Mouse (Mus musculus): ENCODE measurements around the gene Dicer1. TPM values are rescaled to one million over a fixed set of nuclear protein-coding genes. Genes with fewer than 3 reads are reported as not detected.

Dicer1 gene
- polyA plus RNA-seq, 1 experiment from 2014 or later = 12.6 TPM

DNA sequence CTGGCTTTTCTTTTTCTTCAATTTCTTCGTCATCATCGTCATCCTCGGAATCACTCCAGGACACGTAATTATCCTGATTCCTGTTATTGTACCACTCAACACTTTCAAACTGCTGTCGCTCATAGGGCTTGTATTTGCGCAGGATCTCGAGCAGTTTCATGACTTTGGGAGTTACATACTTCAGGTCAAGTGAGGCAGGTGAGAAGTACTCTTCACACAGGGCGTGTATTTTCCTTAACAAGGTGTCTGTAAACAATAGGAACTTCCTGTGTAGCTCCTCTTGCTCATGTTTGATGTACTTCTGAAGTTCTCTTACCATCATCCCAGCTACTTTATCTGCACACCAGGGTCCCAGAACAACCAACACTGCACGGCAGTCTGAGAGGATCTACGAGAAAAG is 29.7 kb downstream of the Dicer1 start:
- Histone ChIP-seq H3K4me1 (replicated peaks; ENCODE audit: control insufficient read depth, insufficient read depth) (no peaks in the 10 kb centered on the region), H3K27ac (replicated peaks) (no peak overlapping the region), H3K36me3 (ENCODE audit: control insufficient read depth, insufficient read depth, low read length) (peaks cover 10% of the 10 kb centered on the region), H3K9me3 (ENCODE audit: control insufficient read depth, low read length) (no peaks in the 10 kb centered on the region), H3K4me2 (replicated peaks; ENCODE audit: low read depth) (no peak overlapping the region), H3K4me3 (ENCODE audit: low read depth, low read length) (no peak overlapping the region), H3K27me3 (ENCODE audit: control insufficient read depth, insufficient read depth, low read length) (no peaks in the 10 kb centered on the region), H3K9ac (ENCODE audit: low read length) (no peak overlapping the region)
- no peak for DNase-seq (ENCODE audit: low spot score)
- no peak for ATAC-seq (ENCODE audit: low FRiP score, low TSS enrichment)
- TF ChIP-seq EP300 (optimal IDR thresholded peaks at IDR 0.05) (no peak), CTCF (IDR thresholded peaks at IDR 0.05; ENCODE audit: low read depth) (no peak)
- 93% methylated on average over 10 of the region's 10 CpGs for WGBS

DNA sequence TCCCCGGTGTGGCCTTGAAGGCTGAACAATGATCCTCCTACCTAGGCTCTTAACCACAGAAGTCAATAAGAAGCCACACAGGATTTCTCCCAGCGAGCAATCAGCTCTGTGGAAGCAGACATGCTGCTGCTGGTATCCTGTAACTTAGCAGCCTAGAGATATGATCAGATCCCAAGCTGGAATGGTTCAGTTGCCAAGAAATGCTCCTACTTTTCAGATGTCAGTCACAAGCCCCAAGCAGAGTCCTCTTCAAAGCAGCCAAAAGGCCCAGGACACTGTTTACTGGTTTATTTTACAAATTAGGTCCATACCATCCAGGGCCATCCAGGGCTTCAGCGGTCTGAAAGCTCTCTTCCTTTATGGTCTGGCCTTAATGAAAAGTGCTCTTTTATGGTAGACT is 30.7 kb downstream of the Dicer1 start:
- TF ChIP-seq CTCF (IDR thresholded peaks at IDR 0.05; ENCODE audit: low read depth) (no peak), EP300 (optimal IDR thresholded peaks at IDR 0.05) (no peak)
- no peak for ATAC-seq (ENCODE audit: low FRiP score, low TSS enrichment)

DNA sequence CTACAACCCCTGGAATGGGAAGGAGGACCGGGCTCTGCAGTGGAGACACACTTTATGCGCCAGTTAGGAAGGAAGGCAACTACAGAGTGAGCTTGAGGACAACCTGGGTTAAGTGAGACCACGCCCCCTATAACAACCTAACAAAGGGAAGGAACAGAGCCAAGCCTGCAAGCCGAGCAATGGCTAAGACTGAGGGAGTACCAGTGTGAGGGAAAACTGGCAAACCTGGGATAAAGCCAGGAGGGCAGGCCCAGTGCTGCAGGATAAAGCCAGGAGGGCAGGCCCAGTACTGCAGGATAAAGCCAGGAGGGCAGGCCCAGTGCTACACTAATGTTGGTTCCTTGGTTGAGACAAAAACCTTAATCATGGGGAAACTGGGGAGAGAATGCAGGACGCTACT is 32.8 kb downstream of the Dicer1 start:
- no peak overlapping the region for H3K27ac ChIP-seq (replicated peaks)

More for the DNA sequence above, 30.7 kb downstream of the Dicer1 start:
- no peaks in the 10 kb centered on the region for H3K4me1 ChIP-seq (replicated peaks; ENCODE audit: control insufficient read depth, insufficient read depth)
- no peaks in the 10 kb centered on the region for H3K27me3 ChIP-seq (ENCODE audit: control insufficient read depth, insufficient read depth, low read length)
- H3K4me2 ChIP-seq (replicated peaks; ENCODE audit: low read depth) = no peak overlapping the region
- H3K4me3 ChIP-seq (ENCODE audit: low read depth, low read length) = no peak overlapping the region
- DNase-seq (ENCODE audit: low spot score) = no peak
- H3K9me3 ChIP-seq (ENCODE audit: control insufficient read depth, low read length) = no peaks in the 10 kb centered on the region
- WGBS = 89% methylated on average over 3 of the region's 3 CpGs
- H3K36me3 ChIP-seq (ENCODE audit: control insufficient read depth, insufficient read depth, low read length) = peaks cover 10% of the 10 kb centered on the region
- H3K27ac ChIP-seq (replicated peaks) = no peak overlapping the region
- no peak overlapping the region for H3K9ac ChIP-seq (ENCODE audit: low read length)

DNA sequence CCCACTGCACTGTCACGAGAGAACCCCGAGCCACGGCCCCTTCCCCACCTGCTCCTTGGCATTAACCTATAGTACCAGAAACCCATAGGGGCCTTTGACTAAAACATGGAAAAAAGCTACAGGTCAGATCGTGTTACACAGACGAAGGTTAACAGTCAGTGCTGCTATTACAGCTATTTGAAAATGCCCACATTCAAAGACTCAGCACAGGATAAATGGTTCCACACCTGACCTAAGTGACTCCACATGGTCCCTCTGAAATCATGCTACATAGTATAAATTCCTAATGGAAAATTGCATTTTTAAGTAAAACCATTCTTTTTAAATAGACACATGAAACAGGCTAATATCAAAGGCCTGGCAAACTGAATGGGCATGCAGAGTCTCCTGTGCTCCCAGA is 35.3 kb downstream of the Dicer1 start:
- Histone ChIP-seq H3K9me3 (ENCODE audit: control insufficient read depth, low read length) (no peaks in the 10 kb centered on the region), H3K36me3 (ENCODE audit: control insufficient read depth, insufficient read depth, low read length) (peaks cover 12% of the 10 kb centered on the region; the same call in 1 of the 2 replicates), H3K27me3 (ENCODE audit: control insufficient read depth, insufficient read depth, low read length) (no peaks in the 10 kb centered on the region), H3K4me2 (replicated peaks; ENCODE audit: low read depth) (no peak overlapping the region), H3K9ac (ENCODE audit: low read length) (no peak overlapping the region), H3K4me3 (ENCODE audit: low read depth, low read length) (no peak overlapping the region), H3K4me1 (replicated peaks; ENCODE audit: control insufficient read depth, insufficient read depth) (no peaks in the 10 kb centered on the region), H3K27ac (replicated peaks) (no peak overlapping the region)
- no peak for ATAC-seq (ENCODE audit: low FRiP score, low TSS enrichment)
- DNase-seq (ENCODE audit: low spot score) = no peak
- TF ChIP-seq CTCF (IDR thresholded peaks at IDR 0.05; ENCODE audit: low read depth) (no peak), EP300 (optimal IDR thresholded peaks at IDR 0.05) (no peak)
- 85% methylated on average over 5 of the region's 5 CpGs for WGBS

More for the DNA sequence above, 32.8 kb downstream of the Dicer1 start:
- Histone ChIP-seq H3K9me3 (ENCODE audit: control insufficient read depth, low read length) (no peaks in the 10 kb centered on the region), H3K4me1 (replicated peaks; ENCODE audit: control insufficient read depth, insufficient read depth) (no peaks in the 10 kb centered on the region), H3K36me3 (ENCODE audit: control insufficient read depth, insufficient read depth, low read length) (peaks cover 13% of the 10 kb centered on the region), H3K4me2 (replicated peaks; ENCODE audit: low read depth) (no peak overlapping the region), H3K9ac (ENCODE audit: low read length) (no peak overlapping the region), H3K4me3 (ENCODE audit: low read depth, low read length) (no peak overlapping the region), H3K27me3 (ENCODE audit: control insufficient read depth, insufficient read depth, low read length) (no peaks in the 10 kb centered on the region)
- TF ChIP-seq CTCF (IDR thresholded peaks at IDR 0.05; ENCODE audit: low read depth) (peak; percentile 16; the same call in 1 of the 2 replicates), EP300 (optimal IDR thresholded peaks at IDR 0.05) (no peak)
- DNase-seq (ENCODE audit: low spot score) (peak; percentile 18), ATAC-seq (ENCODE audit: low FRiP score, low TSS enrichment) (no peak)
- 75% methylated on average over 5 of the region's 5 CpGs for WGBS

DNA sequence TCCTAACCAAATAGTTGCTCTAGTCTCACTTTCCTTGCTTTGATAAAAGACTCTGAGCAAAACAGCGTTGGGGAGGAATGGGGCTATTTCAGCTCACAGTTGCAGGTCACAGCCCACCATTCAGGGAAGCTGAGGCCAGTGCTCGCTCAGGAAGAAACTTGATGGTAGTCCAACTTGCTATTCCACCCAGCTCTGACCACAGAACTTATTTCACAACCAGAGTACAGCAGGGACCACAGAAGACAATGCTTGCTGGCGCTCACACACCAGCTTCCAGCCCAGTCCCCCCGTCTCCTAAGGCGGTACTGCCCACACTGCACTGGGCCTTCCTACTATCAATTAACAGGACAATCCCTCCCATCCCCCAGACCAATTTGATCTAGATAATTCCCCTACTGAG is 36.3 kb downstream of the Dicer1 start:
- DNase-seq (ENCODE audit: low spot score) = no peak
- Histone ChIP-seq H3K4me3 (ENCODE audit: low read depth, low read length) (no peak overlapping the region), H3K36me3 (ENCODE audit: control insufficient read depth, insufficient read depth, low read length) (peaks cover 15% of the 10 kb centered on the region; the same call in 1 of the 2 replicates), H3K4me2 (replicated peaks; ENCODE audit: low read depth) (no peak overlapping the region), H3K27me3 (ENCODE audit: control insufficient read depth, insufficient read depth, low read length) (no peaks in the 10 kb centered on the region), H3K27ac (replicated peaks) (no peak overlapping the region), H3K4me1 (replicated peaks; ENCODE audit: control insufficient read depth, insufficient read depth) (no peaks in the 10 kb centered on the region), H3K9ac (ENCODE audit: low read length) (no peak overlapping the region), H3K9me3 (ENCODE audit: control insufficient read depth, low read length) (no peaks in the 10 kb centered on the region)
- TF ChIP-seq CTCF (IDR thresholded peaks at IDR 0.05; ENCODE audit: low read depth) (no peak), EP300 (optimal IDR thresholded peaks at IDR 0.05) (no peak)
- no peak for ATAC-seq (ENCODE audit: low FRiP score, low TSS enrichment)
- 94% methylated on average over 5 of the region's 5 CpGs for WGBS

DNA sequence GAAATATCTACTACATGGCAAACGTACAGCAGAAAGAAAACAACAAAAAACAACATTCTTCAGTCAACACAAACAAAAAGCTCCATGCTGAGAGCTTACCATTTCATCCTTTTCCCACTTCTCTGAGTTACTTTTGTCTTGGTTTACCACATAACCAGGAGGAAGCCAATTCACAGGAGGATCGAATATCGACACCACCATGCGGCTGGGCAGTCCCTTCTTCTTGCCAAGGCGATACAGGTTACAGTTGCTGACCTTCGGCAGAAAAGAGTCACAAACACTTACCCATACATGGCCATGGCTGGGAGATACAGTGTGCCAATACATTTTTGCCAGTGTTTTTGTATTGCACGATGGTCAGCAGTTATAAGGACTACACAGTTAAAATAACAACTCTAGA is 51.5 kb downstream of the Dicer1 start:
- Histone ChIP-seq H3K4me3 (ENCODE audit: low read depth, low read length) (no peak overlapping the region), H3K9ac (ENCODE audit: low read length) (no peak overlapping the region), H3K27me3 (ENCODE audit: control insufficient read depth, insufficient read depth, low read length) (no peaks in the 10 kb centered on the region), H3K27ac (replicated peaks) (no peak overlapping the region), H3K4me1 (replicated peaks; ENCODE audit: control insufficient read depth, insufficient read depth) (no peaks in the 10 kb centered on the region), H3K36me3 (ENCODE audit: control insufficient read depth, insufficient read depth, low read length) (peaks cover 41% of the 10 kb centered on the region), H3K4me2 (replicated peaks; ENCODE audit: low read depth) (no peak overlapping the region), H3K9me3 (ENCODE audit: control insufficient read depth, low read length) (no peaks in the 10 kb centered on the region)
- 71% methylated on average over 7 of the region's 7 CpGs for WGBS
- no peak for TF ChIP-seq CTCF (IDR thresholded peaks at IDR 0.05; ENCODE audit: low read depth)
- TF ChIP-seq EP300 (optimal IDR thresholded peaks at IDR 0.05) = no peak
- DNase-seq (ENCODE audit: low spot score) (no peak), ATAC-seq (ENCODE audit: low FRiP score, low TSS enrichment) (no peak)

All from stomach, postnatal 0 days (tissue).